Mouse (Mus musculus) myocyte (in vitro differentiated cells): ENCODE data around the gene Vdr.

Source experiments
- E2F4 ChIP-seq: IDR thresholded peaks from one replicate; pipeline ENCODE4 v1.6.1; 2011; ENCODE audit warnings: mild to moderate bottlenecking, control low read depth, moderate library complexity; ENCODE audit not compliant: insufficient read depth
- MAX ChIP-seq: IDR thresholded peaks from one replicate; pipeline ENCODE4 v1.6.1; 2011; ENCODE audit warnings: low read depth, mild to moderate bottlenecking, control low read depth
- MYOD1 ChIP-seq, 3 experiments: IDR thresholded peaks; one replicate each; pipeline ENCODE4 v1.6.1; 2011; ENCODE audit warnings: control low read depth in 2 of 3, low read depth in 2 of 3, mild to moderate bottlenecking in 2 of 3, moderate library complexity in 1 of 3; ENCODE audit not compliant: insufficient read length in 2 of 3, control insufficient read depth in 1 of 3
- POLR2A ChIP-seq: IDR thresholded peaks from one replicate; pipeline ENCODE4 v1.6.1; 2011; ENCODE audit warnings: low read depth, mild to moderate bottlenecking, control low read depth, moderate library complexity; ENCODE audit not compliant: insufficient read length
- USF1 ChIP-seq: IDR thresholded peaks from one replicate; pipeline ENCODE4 v1.6.1; 2011; ENCODE audit warnings: low read depth, mild to moderate bottlenecking, control low read depth, moderate library complexity

- TF ChIP-seq POLR2A (no peak), MAX (no peak), MYOD1 (IDR thresholded peaks at IDR 0.05; ENCODE audit: control insufficient read depth in 1 of 3, insufficient read length in 2 of 3, low read depth in 2 of 3) (no peak), E2F4 (no peak), USF1 (no peak)
Observed at GRCm38 (mm10) chr15:97846121-97846882, 64.1 kb downstream of the Vdr start.
